8 mouse cellular contexts compared by ENCODE assay signal in genomic region chr9:4260746-4261090, GRCm38 (mm10). TPM values are rescaled to one million over a fixed set of nuclear protein-coding genes. Genes with fewer than 3 reads are reported as not detected.
DNase-seq lines count a peak whose midpoint lies in the region; ATAC-seq lines count a peak whose summit lies in the region.

No protein-coding gene starts in this region.

- H3K4me3 ChIP-seq in heart, embryonic 14.5 days (ENCODE audit: control insufficient read depth in 1 of 2, insufficient read depth in 1 of 2, low read depth in 1 of 2, low read length in 2 of 2), result peak overlapping the region; percentile 2 to 16; a peak in 3 of 4 replicates
- peak overlapping the region; percentile 22; the same call in 1 of the 2 replicates for H3K4me3 ChIP-seq in hindbrain, embryonic 11.5 days (ENCODE audit: low read depth, low read length)
- peak overlapping the region; percentile 26 for H3K4me3 ChIP-seq in midbrain, embryonic 13.5 days (replicated peaks)

- no peak for ATAC-seq in heart, embryonic 14.5 days (ENCODE audit: insufficient number of reproducible peaks, insufficient read depth, low FRiP score, low read depth)
- ATAC-seq in hindbrain, embryonic 11.5 days (ENCODE audit: low FRiP score), result no peak
- ATAC-seq in midbrain, embryonic 13.5 days, result 0 out of 2 replicates have a peak, but pooled peaks have one; percentile 60

- H3K27ac ChIP-seq in heart, embryonic 14.5 days (replicated peaks in 1 of 2; ENCODE audit: control insufficient read depth in 1 of 2, insufficient read depth in 1 of 2, low read depth in 2 of 2, low read length in 2 of 2), result no peak overlapping the region
- no peak overlapping the region for H3K27ac ChIP-seq in hindbrain, embryonic 11.5 days (ENCODE audit: low read depth, low read length)
- H3K27ac ChIP-seq in midbrain, embryonic 13.5 days, result no peak overlapping the region

- DNase-seq in heart, postnatal 36 days, result no peak
- DNase-seq in R1 (ENCODE audit: low read depth, low spot score), result peak; percentile 76
- DNase-seq in hindbrain, embryonic 11.5 days (ENCODE audit: low spot score), result no peak
- DNase-seq in c-Kit-positive CD71-positive TER-119-positive erythroid progenitor cells, embryonic 14.5 days (ENCODE audit: low spot score), result no peak
- no peak for DNase-seq in gastrocnemius, postnatal 25 days
- no peak for DNase-seq in adrenal gland, postnatal 14 days

- WGBS in heart, embryonic 14.5 days, result 70% methylated on average over 12 of the region's 12 CpGs
- 64% methylated on average over 12 of the region's 12 CpGs for WGBS in hindbrain, embryonic 11.5 days
- WGBS in midbrain, embryonic 13.5 days, result 64% methylated on average over 12 of the region's 12 CpGs

- H3K4me2 ChIP-seq in heart, embryonic 14.5 days (ENCODE audit: low read length), result peak overlapping the region; percentile 2; the same call in 1 of the 2 replicates
- H3K4me2 ChIP-seq in hindbrain, embryonic 11.5 days (replicated peaks; ENCODE audit: low read depth, low read length), result no peak overlapping the region
- no peak overlapping the region for H3K4me2 ChIP-seq in midbrain, embryonic 13.5 days (replicated peaks)

- H3K9ac ChIP-seq in heart, embryonic 14.5 days (ENCODE audit: low read length), result no peak overlapping the region
- H3K9ac ChIP-seq in hindbrain, embryonic 11.5 days (ENCODE audit: low read depth, low read length), result no peak overlapping the region
- H3K9ac ChIP-seq in midbrain, embryonic 13.5 days (replicated peaks), result no peak overlapping the region

- intact Hi-C loops in heart, postnatal 36 days (cut with DNase I), result no loop called here

- no peaks in the 10 kb centered on the region for H3K27me3 ChIP-seq in heart, embryonic 14.5 days (ENCODE audit: control insufficient read depth, insufficient read depth, low read length)
- H3K27me3 ChIP-seq in hindbrain, embryonic 11.5 days (ENCODE audit: control insufficient read depth, insufficient read depth, low read length), result no peaks in the 10 kb centered on the region
- H3K27me3 ChIP-seq in midbrain, embryonic 13.5 days, result no peaks in the 10 kb centered on the region

- no peaks in the 10 kb centered on the region for H3K4me1 ChIP-seq in heart, embryonic 14.5 days (ENCODE audit: control insufficient read depth in 2 of 2, insufficient read depth in 2 of 2, low read length in 2 of 2)
- H3K4me1 ChIP-seq in hindbrain, embryonic 11.5 days (replicated peaks; ENCODE audit: control insufficient read depth, insufficient read depth, low read length), result no peaks in the 10 kb centered on the region
- no peaks in the 10 kb centered on the region for H3K4me1 ChIP-seq in midbrain, embryonic 13.5 days (replicated peaks)

- H3K9me3 ChIP-seq in heart, embryonic 14.5 days (ENCODE audit: control insufficient read depth, low read length), result peaks cover 14% of the 10 kb centered on the region
- 0 out of 2 replicates have a peak, but pooled peaks cover 8% of the 10 kb centered on the region for H3K9me3 ChIP-seq in hindbrain, embryonic 11.5 days (ENCODE audit: control insufficient read depth, low read length)
- H3K9me3 ChIP-seq in midbrain, embryonic 13.5 days, result peaks cover 15% of the 10 kb centered on the region; the same call in 1 of the 2 replicates

- no peaks in the 10 kb centered on the region for H3K36me3 ChIP-seq in heart, embryonic 14.5 days (ENCODE audit: control insufficient read depth, insufficient read depth, low read length)
- H3K36me3 ChIP-seq in hindbrain, embryonic 11.5 days (ENCODE audit: control insufficient read depth, insufficient read depth, low read length), result no peaks in the 10 kb centered on the region
- H3K36me3 ChIP-seq in midbrain, embryonic 13.5 days, result no peaks in the 10 kb centered on the region

RNA-seq across cellular contexts. Expression of gene Aasdhppt, which starts 48.6 kb away (rescaled TPM):
- polyA plus RNA-seq in heart, embryonic 14.5 days (2014; fragmentation: Nextera tagmentation; extraction: Ambion mirVana), result 25.4 and 26.1 TPM in 2 replicates
- 10 to 100 TPM; 19.0 to 19.7 TPM for total RNA-seq in heart, postnatal 36 days (2021)
- 35.8 and 37.6 TPM in 2 replicates for polyA plus RNA-seq in hindbrain, embryonic 11.5 days (2014; fragmentation: Nextera tagmentation; extraction: Ambion mirVana)
- 30.2 and 34.8 TPM in 2 replicates for polyA plus RNA-seq in midbrain, embryonic 13.5 days (2015; fragmentation: Nextera tagmentation; extraction: Ambion mirVana)
- total RNA-seq in gastrocnemius, postnatal 25 days (2021), result 10 to 100 TPM; 10.4 to 11.3 TPM
- total RNA-seq in adrenal gland, postnatal 14 days (2021), result 21.7 and 23.2 TPM in 2 replicates

RNA-seq across cellular contexts. Expression of gene Kbtbd3, which starts 48.9 kb away (rescaled TPM):
- 9.0 and 10.4 TPM in 2 replicates for polyA plus RNA-seq in heart, embryonic 14.5 days (2014; fragmentation: Nextera tagmentation; extraction: Ambion mirVana)
- 1 to 10 TPM; 8.0 to 8.9 TPM for total RNA-seq in heart, postnatal 36 days (2021)
- polyA plus RNA-seq in hindbrain, embryonic 11.5 days (2014; fragmentation: Nextera tagmentation; extraction: Ambion mirVana), result 8.1 and 9.2 TPM in 2 replicates
- polyA plus RNA-seq in midbrain, embryonic 13.5 days (2015; fragmentation: Nextera tagmentation; extraction: Ambion mirVana), result 10.4 and 10.8 TPM in 2 replicates
- 1 to 10 TPM; 4.3 to 4.5 TPM for total RNA-seq in gastrocnemius, postnatal 25 days (2021)
- 2.6 and 3.7 TPM in 2 replicates for total RNA-seq in adrenal gland, postnatal 14 days (2021)
